Mouse (Mus musculus): ENCODE measurements around the gene Serac1. TPM values are rescaled to one million over a fixed set of nuclear protein-coding genes. Genes with fewer than 3 reads are reported as not detected.

Serac1 gene
- polyA plus RNA-seq, 1 experiment from 2014 or later = 3.6 TPM

GRCm38 (mm10) chr17:6005638-6006471 is 73.7 kb downstream of the Serac1 start:
- H3K27ac ChIP-seq = peak overlapping the region; percentile 100
- no peaks in the 10 kb centered on the region for H3K79me2 ChIP-seq (ENCODE audit: inconsistent target)
- WGBS (ENCODE audit: missing documents) = 15% methylated on average over 14 of the region's 14 CpGs
- H3K4me3 ChIP-seq (ENCODE audit: inconsistent target) = no peak overlapping the region
- H3K36me3 ChIP-seq (ENCODE audit: inconsistent target) = no peaks in the 10 kb centered on the region

DNA sequence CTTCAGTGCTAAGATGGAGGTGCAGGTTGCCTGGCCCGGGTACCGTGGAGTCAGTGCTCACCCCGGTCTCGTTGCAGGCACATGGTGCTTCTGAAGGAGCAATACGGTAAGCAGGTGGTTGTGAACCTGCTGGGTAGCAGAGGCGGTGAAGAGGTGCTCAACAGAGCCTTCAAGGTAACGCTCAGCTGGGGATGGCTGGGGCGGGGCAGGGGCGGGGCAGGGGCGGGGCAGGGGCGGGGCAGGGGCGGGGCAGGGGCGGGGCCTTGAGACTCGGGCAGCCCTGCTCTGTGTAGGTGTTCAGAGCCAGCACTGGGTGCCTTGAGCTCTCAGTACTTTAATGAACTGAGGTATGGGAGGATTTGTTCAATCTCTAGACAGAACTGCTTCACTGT is 74.3 kb downstream of the Serac1 start:
- Histone ChIP-seq H3K79me2 (ENCODE audit: inconsistent target) (no peaks in the 10 kb centered on the region), H3K36me3 (ENCODE audit: inconsistent target) (no peaks in the 10 kb centered on the region), H3K27ac (peak overlapping the region; percentile 100), H3K4me3 (ENCODE audit: inconsistent target) (no peak overlapping the region)
- WGBS (ENCODE audit: missing documents) = 25% methylated on average over 8 of the region's 14 CpGs

DNA sequence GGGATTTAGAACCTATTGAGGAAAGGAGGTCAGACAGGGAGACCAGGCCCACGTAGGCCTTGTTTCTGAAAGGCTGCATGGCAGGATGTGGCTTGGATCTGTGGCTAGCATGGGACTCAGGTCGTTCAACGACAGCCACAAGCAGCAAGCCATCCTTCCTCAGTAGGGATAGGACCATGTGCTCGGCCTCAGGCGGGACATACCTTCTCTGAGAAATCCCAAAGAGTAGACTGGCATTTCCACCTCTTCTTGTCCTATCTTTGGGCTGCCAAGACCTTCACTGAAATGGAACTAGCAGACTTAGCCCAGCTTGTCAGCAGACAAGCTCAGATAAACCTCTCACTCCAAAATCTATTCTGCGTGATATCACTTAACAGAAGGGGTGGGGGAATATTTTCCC is 75.9 kb downstream of the Serac1 start:
- Histone ChIP-seq H3K4me3 (ENCODE audit: inconsistent target) (no peak overlapping the region), H3K36me3 (ENCODE audit: inconsistent target) (no peaks in the 10 kb centered on the region), H3K79me2 (ENCODE audit: inconsistent target) (no peaks in the 10 kb centered on the region), H3K27ac (no peak overlapping the region)
- WGBS (ENCODE audit: missing documents) = 44% methylated on average over 6 of the region's 6 CpGs

DNA sequence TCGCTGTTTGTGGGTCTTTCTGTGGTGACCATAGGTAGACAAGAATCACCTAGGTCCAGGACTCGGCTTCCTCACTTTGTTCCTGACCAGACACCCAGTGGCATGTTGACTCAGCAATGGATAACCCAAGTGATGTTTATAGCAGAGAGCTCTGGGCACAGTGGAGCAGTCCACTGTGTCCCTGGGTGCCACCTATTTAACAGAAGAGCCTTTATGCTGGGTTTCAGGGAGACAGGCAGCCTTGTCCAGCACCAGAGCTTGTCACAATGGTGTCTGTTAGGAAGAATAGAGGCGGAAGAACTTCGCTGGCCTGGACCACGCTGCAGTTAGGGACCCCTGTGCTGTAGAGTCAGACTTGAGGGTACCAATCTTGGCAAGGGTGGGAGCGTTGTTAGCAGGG is 77.0 kb downstream of the Serac1 start:
- no peak overlapping the region for H3K4me3 ChIP-seq (ENCODE audit: inconsistent target)

GRCm38 (mm10) chr17:6001836-6002235 is 77.7 kb downstream of the Serac1 start:
- 5% methylated on average over 5 of the region's 7 CpGs for WGBS (ENCODE audit: missing documents)
- Histone ChIP-seq H3K36me3 (ENCODE audit: inconsistent target) (no peaks in the 10 kb centered on the region; the same call in 1 of the 2 replicates), H3K27ac (peak overlapping the region; percentile 96), H3K4me3 (ENCODE audit: inconsistent target) (no peak overlapping the region), H3K79me2 (ENCODE audit: inconsistent target) (no peaks in the 10 kb centered on the region)

More for the DNA sequence above, 77.0 kb downstream of the Serac1 start:
- Histone ChIP-seq H3K36me3 (ENCODE audit: inconsistent target) (no peaks in the 10 kb centered on the region; the same call in 1 of the 2 replicates), H3K79me2 (ENCODE audit: inconsistent target) (no peaks in the 10 kb centered on the region), H3K27ac (peak overlapping the region; percentile 96)
- WGBS (ENCODE audit: missing documents) = 96% methylated on average over 6 of the region's 6 CpGs

- Histone ChIP-seq H3K4me3 (ENCODE audit: inconsistent target) (no peak overlapping the region), H3K36me3 (ENCODE audit: inconsistent target) (no peaks in the 10 kb centered on the region; the same call in 1 of the 2 replicates), H3K79me2 (ENCODE audit: inconsistent target) (no peaks in the 10 kb centered on the region), H3K27ac (peak overlapping the region; percentile 96)
- WGBS (ENCODE audit: missing documents) = 2% methylated on average over 6 of the region's 6 CpGs
Measured at GRCm38 (mm10) chr17:6001389-6001788, 78.2 kb downstream of the Serac1 start.

GRCm38 (mm10) chr17:6000864-6001319 is 78.6 kb downstream of the Serac1 start:
- 41% methylated on average over 8 of the region's 8 CpGs for WGBS (ENCODE audit: missing documents)
- no peak overlapping the region for H3K4me3 ChIP-seq (ENCODE audit: inconsistent target)
- H3K36me3 ChIP-seq (ENCODE audit: inconsistent target) = no peaks in the 10 kb centered on the region; the same call in 1 of the 2 replicates
- H3K79me2 ChIP-seq (ENCODE audit: inconsistent target) = no peaks in the 10 kb centered on the region
- H3K27ac ChIP-seq = peak overlapping the region; percentile 96

GRCm38 (mm10) chr17:5999039-5999543 is 80.5 kb downstream of the Serac1 start:
- no peaks in the 10 kb centered on the region for H3K79me2 ChIP-seq (ENCODE audit: inconsistent target)
- H3K27ac ChIP-seq = no peak overlapping the region
- H3K4me3 ChIP-seq (ENCODE audit: inconsistent target) = no peak overlapping the region
- no peaks in the 10 kb centered on the region; the same call in 1 of the 2 replicates for H3K36me3 ChIP-seq (ENCODE audit: inconsistent target)
- 78% methylated on average over 5 of the region's 5 CpGs for WGBS (ENCODE audit: missing documents)

GRCm38 (mm10) chr17:5998235-5998500 is 81.4 kb downstream of the Serac1 start:
- Histone ChIP-seq H3K4me3 (ENCODE audit: inconsistent target) (no peak overlapping the region), H3K79me2 (ENCODE audit: inconsistent target) (no peaks in the 10 kb centered on the region), H3K36me3 (ENCODE audit: inconsistent target) (no peaks in the 10 kb centered on the region; the same call in 1 of the 2 replicates), H3K27ac (no peak overlapping the region)

DNA sequence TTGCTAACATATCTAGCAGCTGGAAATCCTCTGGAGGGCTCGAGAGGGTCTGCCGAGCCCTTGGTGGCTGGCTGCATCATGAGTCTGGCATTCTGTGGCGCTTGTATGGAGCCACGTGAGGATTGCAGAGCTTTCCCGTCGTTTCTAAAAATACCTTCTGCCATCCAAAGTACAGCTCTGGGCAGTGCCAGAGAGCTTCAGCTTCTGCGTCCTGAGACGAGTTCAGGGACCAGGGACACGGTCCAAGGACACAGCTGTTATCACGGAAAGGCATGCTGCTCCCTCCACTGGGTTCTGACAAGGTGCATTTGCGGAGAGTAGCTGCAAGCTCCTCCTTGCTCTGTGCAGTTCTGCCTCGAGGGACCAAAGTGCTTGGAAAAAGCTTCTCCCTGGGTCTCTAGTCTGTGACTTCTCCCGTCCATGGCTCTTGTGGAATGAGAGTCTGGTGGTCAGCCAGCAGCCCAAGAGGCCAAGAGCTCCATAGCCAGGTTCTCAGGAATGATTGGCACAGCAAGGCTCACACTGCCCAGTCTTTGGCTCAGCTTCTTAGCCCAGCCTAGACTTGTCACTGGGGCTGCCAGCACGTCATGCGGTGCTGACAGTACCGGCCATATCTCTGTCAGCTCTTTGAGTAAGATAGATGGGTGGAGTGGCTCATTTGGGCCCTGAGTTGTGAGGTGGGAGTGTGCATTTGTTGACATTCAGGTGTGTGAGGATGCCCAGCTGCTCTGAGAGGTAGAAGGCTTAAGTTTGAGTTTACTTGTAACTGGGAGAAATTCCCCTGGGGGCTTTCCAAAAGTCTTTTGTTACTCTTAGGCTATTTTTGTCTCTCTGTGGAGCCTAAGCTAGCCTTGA is 81.9 kb downstream of the Serac1 start:
- WGBS (ENCODE audit: missing documents) = 92% methylated on average over 16 of the region's 16 CpGs
- no peak overlapping the region for H3K4me3 ChIP-seq (ENCODE audit: inconsistent target)
- no peak overlapping the region for H3K27ac ChIP-seq
- H3K36me3 ChIP-seq (ENCODE audit: inconsistent target) = no peaks in the 10 kb centered on the region; the same call in 1 of the 2 replicates
- H3K79me2 ChIP-seq (ENCODE audit: inconsistent target) = no peaks in the 10 kb centered on the region

- 96% methylated on average over 14 of the region's 14 CpGs for WGBS (ENCODE audit: missing documents)
- no peaks in the 10 kb centered on the region for H3K79me2 ChIP-seq (ENCODE audit: inconsistent target)
- no peaks in the 10 kb centered on the region; the same call in 1 of the 2 replicates for H3K36me3 ChIP-seq (ENCODE audit: inconsistent target)
- no peak overlapping the region for H3K27ac ChIP-seq
- no peak overlapping the region for H3K4me3 ChIP-seq (ENCODE audit: inconsistent target)
Measured at GRCm38 (mm10) chr17:5996589-5996988, 83.0 kb downstream of the Serac1 start.

DNA sequence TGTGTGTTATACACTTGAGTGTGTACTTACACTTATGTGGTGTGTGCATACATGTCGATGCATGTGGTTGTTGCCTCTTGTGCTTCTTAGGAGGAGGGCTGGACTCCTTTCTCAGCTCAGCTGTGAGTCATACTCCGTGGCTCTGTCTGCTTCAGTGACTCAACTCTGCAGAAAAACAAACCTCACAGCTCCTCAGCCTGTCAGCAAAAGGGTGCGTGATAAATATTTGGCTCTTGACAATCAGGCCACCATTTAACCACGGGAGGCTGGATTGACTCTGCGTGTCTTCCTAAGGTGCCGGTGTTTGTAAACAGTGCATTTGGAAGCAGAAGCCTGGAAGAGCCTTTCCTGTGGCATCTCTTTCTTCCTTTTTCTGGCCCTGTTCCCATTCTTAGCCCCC is 84.9 kb downstream of the Serac1 start:
- no peaks in the 10 kb centered on the region; the same call in 1 of the 2 replicates for H3K36me3 ChIP-seq (ENCODE audit: inconsistent target)
- H3K27ac ChIP-seq = peak overlapping the region; percentile 58
- 65% methylated on average over 6 of the region's 6 CpGs for WGBS (ENCODE audit: missing documents)
- H3K79me2 ChIP-seq (ENCODE audit: inconsistent target) = no peaks in the 10 kb centered on the region
- no peak overlapping the region for H3K4me3 ChIP-seq (ENCODE audit: inconsistent target)

- no peak overlapping the region for H3K4me3 ChIP-seq (ENCODE audit: inconsistent target)
- 100% methylated on average over 3 of the region's 3 CpGs for WGBS (ENCODE audit: missing documents)
Measured at GRCm38 (mm10) chr17:5993581-5994260, 85.8 kb downstream of the Serac1 start.

GRCm38 (mm10) chr17:5992866-5993580 is 86.5 kb downstream of the Serac1 start:
- WGBS (ENCODE audit: missing documents) = 94% methylated on average over 5 of the region's 5 CpGs
- H3K36me3 ChIP-seq (ENCODE audit: inconsistent target) = no peaks in the 10 kb centered on the region; the same call in 1 of the 2 replicates
- H3K79me2 ChIP-seq (ENCODE audit: inconsistent target) = no peaks in the 10 kb centered on the region
- H3K4me3 ChIP-seq (ENCODE audit: inconsistent target) = no peak overlapping the region
- no peak overlapping the region for H3K27ac ChIP-seq

More at GRCm38 (mm10) chr17:5993581-5994260, 85.8 kb downstream of the Serac1 start:
- H3K79me2 ChIP-seq (ENCODE audit: inconsistent target) = no peaks in the 10 kb centered on the region
- H3K27ac ChIP-seq = no peak overlapping the region
- H3K36me3 ChIP-seq (ENCODE audit: inconsistent target) = no peaks in the 10 kb centered on the region; the same call in 1 of the 2 replicates
